Mouse (Mus musculus) heart, embryonic 11.5 days (tissue): ENCODE results near the gene Lipn. TPM values are rescaled to one million over a fixed set of nuclear protein-coding genes. Genes with fewer than 3 reads are reported as not detected.

ENCODE experiments used
- ATAC-seq: fragments of 200-750 bp; cut with Nextera tagmentation; replicated peaks from 2 replicates; pipeline ENCODE4 v1.8.0; 2017; ENCODE audit warnings: moderate library complexity; ENCODE audit not compliant: insufficient number of reproducible peaks, low FRiP score, low TSS enrichment
- H3K27ac ChIP-seq: fragments of 300-500 bp; sonication (generic); 2 replicates; pipeline ENCODE4 v1.5.1; 2014; ENCODE audit warnings: mild to moderate bottlenecking, low read depth, low read length
- H3K27me3 ChIP-seq: fragments of 300-500 bp; sonication (generic); 2 replicates; pipeline ENCODE4 v1.6.1; 2014; ENCODE audit warnings: mild to moderate bottlenecking, low read length, mixed read lengths; ENCODE audit not compliant: control insufficient read depth, insufficient read depth
- H3K36me3 ChIP-seq: fragments of 300-500 bp; sonication (generic); 2 replicates; pipeline ENCODE4 v1.6.1; 2014; ENCODE audit warnings: mild to moderate bottlenecking, low read length, moderate library complexity, mixed read lengths; ENCODE audit not compliant: control insufficient read depth, insufficient read depth
- H3K4me1 ChIP-seq: fragments of 300-500 bp; sonication (generic); 2 replicates; pipeline ENCODE4 v1.6.1; 2014; ENCODE audit warnings: low read length; ENCODE audit not compliant: control insufficient read depth, insufficient read depth
- H3K4me2 ChIP-seq: fragments of 300-500 bp; sonication (generic); 2 replicates; pipeline ENCODE4 v1.6.1; 2014; ENCODE audit warnings: mild to moderate bottlenecking, moderate library complexity
- H3K4me3 ChIP-seq: fragments of 300-500 bp; sonication (generic); 2 replicates; pipeline ENCODE4 v1.5.1; 2014; ENCODE audit warnings: low read depth, low read length
- H3K9ac ChIP-seq: fragments of 300-500 bp; sonication (generic); 2 replicates; pipeline ENCODE4 v1.6.1; 2014; ENCODE audit warnings: mild to moderate bottlenecking, low read depth, low read length, moderate library complexity
- H3K9me3 ChIP-seq: fragments of 300-500 bp; sonication (generic); replicated peaks from 2 replicates; pipeline ENCODE4 v1.6.1; 2016; ENCODE audit warnings: low read length; ENCODE audit not compliant: control insufficient read depth
- WGBS: fragments of 180-500 bp; shearing (Covaris S2); extraction: QIAGEN DNeasy Blood & Tissue Kit; methylation state at CpG from one replicate; pipeline ENCODE4 v1.1.7; 2014; ENCODE audit not compliant: insufficient replicate concordance; 5-methylcytosine and 5-hydroxymethylcytosine counted together
- polyA plus RNA-seq: library from polyadenylated mRNA; unstranded; fragments of >200 nt; fragmentation: Nextera tagmentation; extraction: Ambion mirVana; gene quantifications from 2 replicates; pipeline ENCODE4 v1.2.1, GENCODE M21; 2014

Gene Lipn
- polyA plus RNA-seq, 1 experiment from 2014 or later = not detected

GRCm38 (mm10) chr19:34064059-34064458 is 3.1 kb upstream of the Lipn start:
- Histone ChIP-seq H3K4me3 (no peak overlapping the region), H3K36me3 (no peaks in the 10 kb centered on the region), H3K4me2 (no peak overlapping the region), H3K4me1 (no peaks in the 10 kb centered on the region), H3K9me3 (no peaks in the 10 kb centered on the region), H3K9ac (no peak overlapping the region), H3K27ac (no peak overlapping the region), H3K27me3 (no peaks in the 10 kb centered on the region)
- ATAC-seq = no peak
- 76% methylated on average over 4 of the region's 4 CpGs for WGBS

- Histone ChIP-seq H3K4me2 (no peak overlapping the region), H3K9ac (no peak overlapping the region), H3K36me3 (no peaks in the 10 kb centered on the region), H3K4me3 (no peak overlapping the region), H3K27ac (no peak overlapping the region), H3K4me1 (no peaks in the 10 kb centered on the region), H3K9me3 (no peaks in the 10 kb centered on the region), H3K27me3 (no peaks in the 10 kb centered on the region)
- ATAC-seq = no peak
These were observed 7.1 kb downstream of the Lipn start for GRCm38 (mm10) chr19:34074239-34074638.

GRCm38 (mm10) chr19:34078130-34078529 is 11.0 kb downstream of the Lipn start:
- H3K4me3 ChIP-seq = no peak overlapping the region
- 76% methylated on average over 2 of the region's 2 CpGs for WGBS
- no peak for ATAC-seq
- H3K27me3 ChIP-seq = no peaks in the 10 kb centered on the region
- H3K9me3 ChIP-seq = no peaks in the 10 kb centered on the region
- H3K4me2 ChIP-seq = no peak overlapping the region
- H3K4me1 ChIP-seq = no peaks in the 10 kb centered on the region
- no peak overlapping the region for H3K27ac ChIP-seq
- H3K36me3 ChIP-seq = no peaks in the 10 kb centered on the region
- no peak overlapping the region for H3K9ac ChIP-seq

- 82% methylated on average over 3 of the region's 3 CpGs for WGBS
- Histone ChIP-seq H3K4me2 (no peak overlapping the region), H3K27ac (no peak overlapping the region), H3K9me3 (no peaks in the 10 kb centered on the region), H3K4me1 (no peaks in the 10 kb centered on the region), H3K27me3 (no peaks in the 10 kb centered on the region), H3K36me3 (no peaks in the 10 kb centered on the region), H3K9ac (no peak overlapping the region), H3K4me3 (no peak overlapping the region)
- ATAC-seq = no peak
These were observed 22.0 kb downstream of the Lipn start for GRCm38 (mm10) chr19:34089011-34089680.

GRCm38 (mm10) chr19:34095381-34095780 is 28.2 kb downstream of the Lipn start:
- H3K4me3 ChIP-seq = no peak overlapping the region
- no peak overlapping the region for H3K4me2 ChIP-seq
- no peak overlapping the region for H3K27ac ChIP-seq
- H3K36me3 ChIP-seq = no peaks in the 10 kb centered on the region
- no peaks in the 10 kb centered on the region for H3K27me3 ChIP-seq
- H3K9ac ChIP-seq = no peak overlapping the region
- ATAC-seq = no peak
- H3K9me3 ChIP-seq = no peaks in the 10 kb centered on the region
- no peaks in the 10 kb centered on the region for H3K4me1 ChIP-seq
- WGBS = 74% methylated on average over 5 of the region's 5 CpGs

GRCm38 (mm10) chr19:34096228-34096627 is 29.1 kb downstream of the Lipn start:
- no peaks in the 10 kb centered on the region for H3K4me1 ChIP-seq
- H3K27ac ChIP-seq = no peak overlapping the region
- no peak overlapping the region for H3K4me2 ChIP-seq
- no peak for ATAC-seq
- H3K27me3 ChIP-seq = no peaks in the 10 kb centered on the region
- no peaks in the 10 kb centered on the region for H3K9me3 ChIP-seq
- H3K36me3 ChIP-seq = no peaks in the 10 kb centered on the region
- H3K9ac ChIP-seq = no peak overlapping the region
- WGBS = 61% methylated on average over 1 of the region's 1 CpGs
- H3K4me3 ChIP-seq = no peak overlapping the region

GRCm38 (mm10) chr19:34100633-34101032 is 33.5 kb downstream of the Lipn start, which contains the start of gene Lipm:
Gene Lipm, plus strand, starts transcription at chr19:34100933.
- 80% methylated on average over 4 of the region's 4 CpGs for WGBS
- no peaks in the 10 kb centered on the region for H3K36me3 ChIP-seq
- H3K4me2 ChIP-seq = no peak within 1 kb of the TSS
- H3K4me3 ChIP-seq = no peak within 1 kb of the TSS
- no peak for ATAC-seq
- no peaks in the 10 kb centered on the region for H3K27me3 ChIP-seq
- H3K27ac ChIP-seq = no peak within 1 kb of the TSS
- H3K9ac ChIP-seq = no peak within 1 kb of the TSS
- no peaks in the 10 kb centered on the region for H3K4me1 ChIP-seq
- H3K9me3 ChIP-seq = no peaks in the 10 kb centered on the region

GRCm38 (mm10) chr19:34101888-34102287 is 34.7 kb downstream of the Lipn start:
- Histone ChIP-seq H3K36me3 (no peaks in the 10 kb centered on the region), H3K27me3 (no peaks in the 10 kb centered on the region), H3K4me2 (no peak overlapping the region), H3K27ac (no peak overlapping the region), H3K9ac (no peak overlapping the region), H3K9me3 (no peaks in the 10 kb centered on the region), H3K4me1 (no peaks in the 10 kb centered on the region), H3K4me3 (no peak overlapping the region)
- WGBS = 86% methylated on average over 7 of the region's 7 CpGs
- ATAC-seq = no peak

- no peak overlapping the region for H3K9ac ChIP-seq
- no peaks in the 10 kb centered on the region for H3K27me3 ChIP-seq
- H3K9me3 ChIP-seq = no peaks in the 10 kb centered on the region
- H3K4me2 ChIP-seq = no peak overlapping the region
- no peak overlapping the region for H3K4me3 ChIP-seq
- ATAC-seq = no peak
- H3K36me3 ChIP-seq = no peaks in the 10 kb centered on the region
- 78% methylated on average over 3 of the region's 3 CpGs for WGBS
- H3K27ac ChIP-seq = no peak overlapping the region
- H3K4me1 ChIP-seq = no peaks in the 10 kb centered on the region
These were observed 37.7 kb downstream of the Lipn start for GRCm38 (mm10) chr19:34104841-34105240.
